Mouse (Mus musculus) T-helper 2 cell (primary cell): Measurements from ENCODE around the gene Rnf40.
"Not testable (repeated sequence)": the region's sequence is repeated elsewhere in the genome, so short reads cannot be mapped to it uniquely, and the experiment has no call there.

Source experiments
- in situ Hi-C: fragments of 300-600 bp; cut with MboI, MseI; formaldehyde crosslinking; loops from one replicate; pipeline ENCODE4 v1.15.1; 2025; ENCODE audit warnings: high pct_unique_total_duplicates

Gene Rnf40

GRCm38 (mm10) chr7:127602903-127603302, 14.3 kb downstream of the Rnf40 start:
- in situ Hi-C loops: no loop called here

DNA sequence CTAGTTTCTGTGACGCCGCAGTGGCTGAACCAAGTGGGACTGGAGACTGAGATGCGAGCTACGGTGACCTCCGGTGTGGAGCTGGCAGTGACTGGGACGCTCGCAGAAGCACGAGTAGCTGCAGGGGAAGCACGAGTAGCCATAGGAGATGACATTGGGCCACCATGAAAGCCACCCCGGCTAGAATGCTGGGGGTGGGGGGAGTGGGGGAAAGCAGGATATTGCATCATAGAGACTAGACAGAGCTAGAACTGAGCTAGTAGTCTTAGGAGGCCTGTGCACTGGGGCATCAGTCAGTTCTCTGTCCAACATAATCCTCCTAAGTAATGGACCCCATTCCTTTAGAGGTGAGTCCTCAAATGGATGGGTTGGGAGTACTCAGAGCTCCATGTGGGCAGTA, 15.7 kb downstream of the Rnf40 start:
- in situ Hi-C loops: no loop called here

DNA sequence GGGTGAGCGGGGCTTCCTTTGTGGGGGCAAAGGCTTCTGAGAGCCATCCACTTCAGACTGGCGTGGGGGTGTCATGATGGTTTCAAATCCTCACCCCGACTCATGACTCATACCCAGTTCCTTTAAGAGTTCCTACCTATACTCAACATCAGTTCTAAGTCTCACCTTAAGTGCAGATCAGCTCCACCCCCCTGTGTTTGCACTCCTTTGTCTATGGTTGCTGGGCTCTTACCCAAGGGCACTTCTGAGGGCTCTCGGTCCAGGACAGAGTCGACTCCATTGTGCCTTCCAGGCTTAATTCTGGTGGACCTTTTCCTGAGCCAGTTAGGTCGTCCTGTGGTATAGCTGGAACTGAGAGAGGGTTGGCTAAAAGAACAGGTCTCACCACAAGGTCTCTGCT, 18.6 kb downstream of the Rnf40 start:
- in situ Hi-C loops: no loop called here

- in situ Hi-C loops: no loop called here
Observed at GRCm38 (mm10) chr7:127611011-127611410, 22.4 kb downstream of the Rnf40 start.

GRCm38 (mm10) chr7:127611561-127611960, 23.0 kb downstream of the Rnf40 start:
- in situ Hi-C loops: no loop called here

- in situ Hi-C loops: no loop called here
Observed at GRCm38 (mm10) chr7:127613501-127613900, 24.9 kb downstream of the Rnf40 start.

DNA sequence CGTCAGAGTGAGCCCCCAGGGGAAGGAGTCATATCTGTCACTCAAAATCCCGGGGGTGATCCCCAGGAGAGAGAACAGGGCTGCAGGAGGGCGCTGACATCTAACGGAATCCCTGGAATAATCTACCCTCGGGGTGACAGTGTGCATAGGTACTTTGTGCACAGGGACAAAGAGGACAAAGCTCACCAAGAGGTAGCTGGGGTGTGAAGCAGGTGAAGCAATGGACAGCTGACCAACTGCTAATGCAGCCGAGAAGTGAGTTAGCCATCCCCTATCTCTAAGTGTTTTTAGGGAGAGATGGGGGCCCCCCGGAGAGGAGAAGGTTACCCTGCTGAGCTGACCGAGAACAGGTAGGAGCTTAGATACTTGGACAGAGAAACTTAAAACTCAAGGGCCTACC, 25.5 kb downstream of the Rnf40 start:
- in situ Hi-C loops: no loop called here

DNA sequence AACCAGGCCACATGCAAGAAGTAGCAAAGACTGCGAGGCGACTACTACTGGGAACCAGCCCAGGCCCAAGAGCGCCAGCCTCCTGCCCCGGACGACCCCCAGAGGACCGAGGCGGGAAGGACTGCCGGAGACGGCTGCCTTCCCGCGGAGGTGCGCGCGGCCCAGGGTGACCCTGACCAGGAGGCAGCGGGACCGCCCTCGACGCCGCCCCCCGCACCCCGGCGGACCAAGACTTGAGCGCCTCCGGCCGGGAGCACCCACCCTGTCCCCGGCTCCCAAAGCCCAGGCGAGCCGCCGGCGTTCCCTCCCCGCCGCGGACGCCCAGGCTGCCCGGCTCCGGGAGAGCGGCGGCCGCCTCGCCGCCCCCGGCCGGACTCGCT, 25.9 kb downstream of the Rnf40 start:
- in situ Hi-C loops: no loop called here

GRCm38 (mm10) chr7:127614891-127615843, 26.6 kb downstream of the Rnf40 start, which contains the start of gene Zfp629:
Gene Zfp629, minus strand, starts transcription at chr7:127615797.
- in situ Hi-C loops: no loop called here

DNA sequence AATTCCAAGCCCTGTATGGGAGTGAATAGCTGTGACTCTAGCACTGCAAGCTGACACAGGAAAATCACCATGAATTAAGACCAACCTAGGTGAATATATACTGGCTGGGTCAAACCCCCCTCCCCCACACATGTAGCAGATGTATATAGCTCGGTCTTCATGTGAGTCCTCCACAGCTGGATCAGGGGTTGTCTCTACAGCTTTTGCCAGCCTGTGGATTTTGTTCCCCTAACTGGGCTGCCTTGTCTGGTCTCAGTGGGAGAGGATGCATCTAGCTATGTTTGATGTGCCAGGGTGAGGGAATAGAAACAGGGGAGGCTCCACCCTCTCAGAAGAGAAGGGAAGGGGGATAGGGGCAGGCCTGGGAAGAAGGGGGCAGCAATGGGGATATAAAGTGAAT, 27.8 kb downstream of the Rnf40 start:
- in situ Hi-C loops: no loop called here

DNA sequence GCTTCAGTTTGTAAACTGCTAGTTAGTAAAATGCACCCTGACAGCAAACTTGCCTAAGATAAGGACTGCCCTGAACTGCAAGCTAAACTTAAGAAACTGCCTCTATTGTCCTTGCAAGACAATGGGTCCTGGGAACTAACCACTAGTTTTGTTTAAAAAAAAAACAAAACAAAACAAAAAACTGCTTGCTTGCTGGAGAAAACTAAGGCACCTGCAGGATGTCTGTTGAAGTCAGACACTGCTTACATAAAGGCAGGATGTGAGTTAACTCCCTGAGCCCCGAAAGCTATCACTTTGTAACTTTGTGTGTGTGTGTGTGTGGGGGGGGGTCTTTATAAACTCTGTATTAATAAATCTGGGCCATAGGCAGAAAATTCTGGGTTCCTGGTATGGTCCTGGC, 28.3 kb downstream of the Rnf40 start:
- in situ Hi-C loops: no loop called here

DNA sequence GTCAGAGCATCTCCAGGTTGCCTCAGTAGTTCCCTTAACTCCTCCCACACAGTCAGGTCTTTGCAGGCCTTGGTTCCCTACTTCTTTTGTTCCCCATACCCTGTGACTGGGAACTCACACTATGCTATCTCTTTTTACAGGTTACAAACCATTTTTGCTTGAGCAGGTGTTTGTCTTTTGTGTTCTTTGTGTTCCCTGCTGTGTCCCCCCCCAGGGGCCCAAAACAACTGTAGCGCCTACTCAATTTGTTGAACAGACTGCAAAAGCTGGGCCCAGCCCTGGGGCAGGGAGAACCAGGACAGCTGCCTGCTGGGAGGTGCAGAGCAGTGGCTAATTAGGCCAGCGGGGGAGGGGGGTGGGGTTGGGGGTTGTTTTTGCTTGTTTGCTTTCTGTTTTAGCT, 29.4 kb downstream of the Rnf40 start:
- in situ Hi-C loops: no loop called here

- in situ Hi-C loops: not testable (repeated sequence)
Observed at GRCm38 (mm10) chr7:127618402-127618801, 29.8 kb downstream of the Rnf40 start.

DNA sequence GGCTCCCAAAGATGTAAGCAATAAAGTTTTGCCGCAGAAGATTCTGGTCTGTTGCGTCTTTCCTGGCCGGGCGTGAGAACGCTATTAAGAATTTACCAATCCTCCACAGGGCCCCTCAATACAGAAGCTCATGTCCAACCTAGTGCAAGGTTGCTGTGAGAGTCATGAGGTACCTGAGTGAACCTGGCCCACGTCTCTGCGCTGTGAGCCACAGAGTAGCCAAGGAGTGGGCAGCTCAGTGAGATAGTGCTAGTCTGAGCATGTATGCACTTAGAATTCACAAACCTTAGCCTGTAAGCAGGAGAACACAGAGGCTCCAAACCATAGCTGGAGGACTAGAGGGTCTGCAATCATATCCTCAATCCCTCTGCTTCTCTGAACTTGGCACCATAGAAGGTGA, 37.5 kb downstream of the Rnf40 start:
- in situ Hi-C loops: no loop called here

- in situ Hi-C loops: no loop called here
Observed at GRCm38 (mm10) chr7:127626471-127626870, 37.9 kb downstream of the Rnf40 start.

GRCm38 (mm10) chr7:127628646-127629045, 40.1 kb downstream of the Rnf40 start:
- in situ Hi-C loops: no loop called here

GRCm38 (mm10) chr7:127631416-127631815, 42.8 kb downstream of the Rnf40 start:
- in situ Hi-C loops: loop anchor here (5.0 kb wide), 1 partner anchor 34 kb away; no protein-coding TSS in a partner anchor

DNA sequence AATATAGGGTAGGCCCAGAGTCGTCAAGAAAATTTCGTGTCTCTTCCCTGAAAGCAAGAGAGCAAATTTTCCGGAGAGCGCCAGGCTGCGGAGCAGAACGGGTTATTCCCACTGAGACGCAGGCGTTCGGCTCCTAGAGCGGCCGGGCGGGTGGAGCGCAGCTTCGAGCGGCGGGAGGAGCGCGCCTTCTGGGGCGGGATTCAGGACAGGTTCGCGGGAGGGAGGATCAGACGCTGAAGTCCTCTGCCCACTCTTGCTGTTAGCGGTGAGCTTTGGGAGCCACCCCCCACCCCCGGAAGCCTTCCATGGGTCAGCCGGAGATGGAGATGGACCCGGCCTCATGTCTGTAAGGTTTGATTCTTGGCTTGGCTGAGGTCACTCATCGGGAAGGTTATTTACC, 48.4 kb downstream of the Rnf40 start:
- in situ Hi-C loops: no loop called here

GRCm38 (mm10) chr7:127641260-127641659, 52.7 kb downstream of the Rnf40 start:
- in situ Hi-C loops: no loop called here

DNA sequence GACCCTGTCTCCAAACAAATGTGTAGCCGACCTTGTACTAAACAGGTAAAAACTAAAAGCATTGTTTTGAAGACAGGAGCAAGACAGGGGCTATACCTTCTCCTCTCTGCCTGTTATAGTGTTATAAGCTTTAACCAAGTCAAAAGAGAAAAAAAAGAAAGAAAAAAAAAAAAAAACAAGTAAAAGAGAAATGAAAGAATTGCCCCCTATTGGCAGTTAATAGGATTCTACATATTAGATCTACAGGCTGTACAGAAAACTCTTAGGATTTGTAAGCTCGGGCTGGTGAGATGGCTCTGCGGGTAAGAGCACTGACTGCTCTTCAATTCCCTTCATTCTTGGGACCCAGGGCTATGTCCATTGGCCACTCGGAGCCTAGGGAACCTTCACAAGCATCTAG, 53.7 kb downstream of the Rnf40 start:
- in situ Hi-C loops: no loop called here

DNA sequence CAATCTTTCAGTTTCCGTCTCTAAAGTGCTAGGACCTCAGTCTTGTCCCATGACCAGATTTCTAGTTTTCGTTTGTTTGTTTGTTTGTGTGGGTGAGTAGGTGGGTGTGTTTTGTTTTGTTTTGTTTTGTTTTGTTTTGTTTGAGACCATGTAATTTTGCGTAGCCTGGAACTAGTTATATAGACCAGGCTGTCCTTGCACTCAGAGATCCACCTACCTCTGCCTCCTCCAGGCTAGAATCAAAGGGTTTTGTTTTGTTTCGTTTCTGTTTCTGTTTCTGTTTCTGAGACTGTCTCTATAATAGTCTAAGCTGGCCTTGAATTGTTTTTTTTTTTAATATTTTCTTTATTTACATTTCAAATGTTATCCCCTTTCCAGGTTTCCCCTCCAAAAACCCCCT, 57.8 kb downstream of the Rnf40 start:
- in situ Hi-C loops: no loop called here

GRCm38 (mm10) chr7:127647576-127647975, 59.0 kb downstream of the Rnf40 start:
- in situ Hi-C loops: not testable (repeated sequence)

GRCm38 (mm10) chr7:127648516-127649201, 60.1 kb downstream of the Rnf40 start:
- in situ Hi-C loops: no loop called here
